Mouse (Mus musculus) heart, embryonic 14.5 days (tissue): ENCODE measurements around the gene Cfap161. TPM values are rescaled to one million over a fixed set of nuclear protein-coding genes. Genes with fewer than 3 reads are reported as not detected.

Source experiments
- polyA plus RNA-seq: library from polyadenylated mRNA; unstranded; fragments of >200 nt; fragmentation: Nextera tagmentation; extraction: Ambion mirVana; gene quantifications from 2 replicates; pipeline ENCODE4 v1.2.1, GENCODE M21; 2014

Gene Cfap161
- polyA plus RNA-seq, 1 experiment from 2014 or later, result 3.3 TPM

Other genes with a start within 250 kb of the Cfap161 start
- gene Tmc3, start 210.0 kb downstream of the Cfap161 start, polyA plus RNA-seq, result 0.38 and 0.90 TPM in 2 replicates
- gene Stard5, start 162.9 kb downstream of the Cfap161 start, polyA plus RNA-seq, result 30.9 and 33.0 TPM in 2 replicates
- gene Il16, start 49.2 kb downstream of the Cfap161 start, polyA plus RNA-seq, result 3.2 and 4.4 TPM in 2 replicates
- 14.5 and 14.6 TPM in 2 replicates for gene Tlnrd1, start 89.4 kb upstream of the Cfap161 start, polyA plus RNA-seq
- 63.5 and 71.5 TPM in 2 replicates for gene Mesd, start 89.6 kb upstream of the Cfap161 start, polyA plus RNA-seq